Mouse (Mus musculus): Measurements from ENCODE around the gene Fgf14. TPM values are rescaled to one million over a fixed set of nuclear protein-coding genes. Genes with fewer than 3 reads are reported as not detected.
"Not testable (repeated sequence)": the region's sequence is repeated elsewhere in the genome, so short reads cannot be mapped to it uniquely, and the experiment has no call there.

Gene Fgf14
- polyA plus RNA-seq, 1 experiment: 0.08 TPM

GRCm38 (mm10) chr14:124474066-124474667, 202.8 kb downstream of the Fgf14 start:
- TF ChIP-seq POLR2A (IDR thresholded peaks at IDR 0.05; ENCODE audit: low read depth, low read length) (no peak), CTCF (conservative IDR thresholded peaks at IDR 0.05; ENCODE audit: insufficient read depth, insufficient read length, low read depth, low read length) (no peak)
- H3K27me3 ChIP-seq (replicated peaks; ENCODE audit: control insufficient read depth, insufficient read depth, low read length): no peaks in the 10 kb centered on the region
- no peaks in the 10 kb centered on the region for H3K4me1 ChIP-seq (ENCODE audit: control insufficient read depth, insufficient read depth, low read length)
- no peak for DNase-seq
- H3K27ac ChIP-seq (ENCODE audit: insufficient read depth, low read depth, low read length): no peak overlapping the region
- H3K4me3 ChIP-seq (ENCODE audit: insufficient read depth, low read depth, low read length): no peak overlapping the region
- no peaks in the 10 kb centered on the region for H3K36me3 ChIP-seq (ENCODE audit: control insufficient read depth, insufficient read depth, low read length)
- WGBS: 59% methylated on average over 2 of the region's 2 CpGs

- no peaks in the 10 kb centered on the region for H3K27me3 ChIP-seq (replicated peaks; ENCODE audit: control insufficient read depth, insufficient read depth, low read length)
- no peak overlapping the region for H3K27ac ChIP-seq (ENCODE audit: insufficient read depth, low read depth, low read length)
- TF ChIP-seq POLR2A (IDR thresholded peaks at IDR 0.05; ENCODE audit: low read depth, low read length): no peak
- no peak for TF ChIP-seq CTCF (conservative IDR thresholded peaks at IDR 0.05; ENCODE audit: insufficient read depth, insufficient read length, low read depth, low read length)
- no peaks in the 10 kb centered on the region for H3K36me3 ChIP-seq (ENCODE audit: control insufficient read depth, insufficient read depth, low read length)
- H3K4me3 ChIP-seq (ENCODE audit: insufficient read depth, low read depth, low read length): no peak overlapping the region
- DNase-seq: no peak
- WGBS: 68% methylated on average over 2 of the region's 2 CpGs
- H3K4me1 ChIP-seq (ENCODE audit: control insufficient read depth, insufficient read depth, low read length): no peaks in the 10 kb centered on the region
These were observed 206.0 kb downstream of the Fgf14 start for GRCm38 (mm10) chr14:124470909-124471308.

- Histone ChIP-seq H3K36me3 (ENCODE audit: control insufficient read depth, insufficient read depth, low read length) (no peaks in the 10 kb centered on the region), H3K4me1 (ENCODE audit: control insufficient read depth, insufficient read depth, low read length) (no peaks in the 10 kb centered on the region), H3K4me3 (ENCODE audit: insufficient read depth, low read depth, low read length) (no peak overlapping the region), H3K27ac (ENCODE audit: insufficient read depth, low read depth, low read length) (no peak overlapping the region), H3K27me3 (replicated peaks; ENCODE audit: control insufficient read depth, insufficient read depth, low read length) (no peaks in the 10 kb centered on the region)
- TF ChIP-seq CTCF (conservative IDR thresholded peaks at IDR 0.05; ENCODE audit: insufficient read depth, insufficient read length, low read depth, low read length) (no peak), POLR2A (IDR thresholded peaks at IDR 0.05; ENCODE audit: low read depth, low read length) (no peak)
- 89% methylated on average over 1 of the region's 1 CpGs for WGBS
- DNase-seq: no peak
These were observed 221.8 kb downstream of the Fgf14 start for GRCm38 (mm10) chr14:124455120-124455519.

- DNase-seq: no peak
- no peak overlapping the region for H3K27ac ChIP-seq (ENCODE audit: insufficient read depth, low read depth, low read length)
- no peaks in the 10 kb centered on the region for H3K4me1 ChIP-seq (ENCODE audit: control insufficient read depth, insufficient read depth, low read length)
- TF ChIP-seq POLR2A (IDR thresholded peaks at IDR 0.05; ENCODE audit: low read depth, low read length): no peak
- TF ChIP-seq CTCF (conservative IDR thresholded peaks at IDR 0.05; ENCODE audit: insufficient read depth, insufficient read length, low read depth, low read length): no peak
- 55% methylated on average over 2 of the region's 2 CpGs for WGBS
- no peaks in the 10 kb centered on the region for H3K27me3 ChIP-seq (replicated peaks; ENCODE audit: control insufficient read depth, insufficient read depth, low read length)
- no peak overlapping the region for H3K4me3 ChIP-seq (ENCODE audit: insufficient read depth, low read depth, low read length)
- no peaks in the 10 kb centered on the region for H3K36me3 ChIP-seq (ENCODE audit: control insufficient read depth, insufficient read depth, low read length)
These were observed 230.7 kb downstream of the Fgf14 start for GRCm38 (mm10) chr14:124446096-124446840.

GRCm38 (mm10) chr14:124444831-124445230, 232.1 kb downstream of the Fgf14 start:
- TF ChIP-seq CTCF (conservative IDR thresholded peaks at IDR 0.05; ENCODE audit: insufficient read depth, insufficient read length, low read depth, low read length) (no peak), POLR2A (IDR thresholded peaks at IDR 0.05; ENCODE audit: low read depth, low read length) (no peak)
- no peak overlapping the region for H3K27ac ChIP-seq (ENCODE audit: insufficient read depth, low read depth, low read length)
- no peak for DNase-seq
- H3K36me3 ChIP-seq (ENCODE audit: control insufficient read depth, insufficient read depth, low read length): no peaks in the 10 kb centered on the region
- H3K4me3 ChIP-seq (ENCODE audit: insufficient read depth, low read depth, low read length): no peak overlapping the region
- no peaks in the 10 kb centered on the region for H3K27me3 ChIP-seq (replicated peaks; ENCODE audit: control insufficient read depth, insufficient read depth, low read length)
- no peaks in the 10 kb centered on the region for H3K4me1 ChIP-seq (ENCODE audit: control insufficient read depth, insufficient read depth, low read length)

- not testable (repeated sequence) for H3K36me3 ChIP-seq (ENCODE audit: control insufficient read depth, insufficient read depth, low read length); H3K4me1 ChIP-seq (ENCODE audit: control insufficient read depth, insufficient read depth, low read length); H3K4me3 ChIP-seq (ENCODE audit: insufficient read depth, low read depth, low read length); H3K27me3 ChIP-seq (replicated peaks; ENCODE audit: control insufficient read depth, insufficient read depth, low read length); DNase-seq; H3K27ac ChIP-seq (ENCODE audit: insufficient read depth, low read depth, low read length)
- 14% methylated on average over 3 of the region's 3 CpGs for WGBS
These were observed 237.6 kb downstream of the Fgf14 start for GRCm38 (mm10) chr14:124439298-124439697.

- no peak for DNase-seq
- Histone ChIP-seq H3K27ac (ENCODE audit: insufficient read depth, low read depth, low read length) (no peak overlapping the region), H3K4me1 (ENCODE audit: control insufficient read depth, insufficient read depth, low read length) (no peaks in the 10 kb centered on the region), H3K4me3 (ENCODE audit: insufficient read depth, low read depth, low read length) (no peak overlapping the region), H3K36me3 (ENCODE audit: control insufficient read depth, insufficient read depth, low read length) (no peaks in the 10 kb centered on the region), H3K27me3 (replicated peaks; ENCODE audit: control insufficient read depth, insufficient read depth, low read length) (no peaks in the 10 kb centered on the region)
- WGBS: 61% methylated on average over 2 of the region's 2 CpGs
- TF ChIP-seq CTCF (conservative IDR thresholded peaks at IDR 0.05; ENCODE audit: insufficient read depth, insufficient read length, low read depth, low read length) (no peak), POLR2A (IDR thresholded peaks at IDR 0.05; ENCODE audit: low read depth, low read length) (no peak)
These were observed 265.0 kb downstream of the Fgf14 start for GRCm38 (mm10) chr14:124411890-124412289.
